Mouse (Mus musculus): ENCODE measurements at regions not wholly inside any gene's neighbourhood (a gene's known extent, or its start where the extent isn't known, plus 50 kb on each side); places are given as distances from the start of the nearest gene placed in this dataset.

GRCm38 (mm10) chr7:117729067-117729466 is 348.3 kb downstream of the Xylt1 start:
- DNase-seq (ENCODE audit: low spot score): no peak

Data from spleen, adult 12 weeks (tissue).